Mouse (Mus musculus): Measurements from ENCODE around the gene Asap2. TPM values are rescaled to one million over a fixed set of nuclear protein-coding genes. Genes with fewer than 3 reads are reported as not detected.

Gene Asap2
- total and polyA plus RNA-seq, 2 experiments = 2.3 to 6.1 TPM

- TF ChIP-seq POLR2A (IDR thresholded peaks at IDR 0.05; ENCODE audit: extremely low read depth, insufficient read depth, low read length) (no peak), CTCF (IDR thresholded peaks at IDR 0.05; ENCODE audit: low read depth, low read length) (no peak)
- Histone ChIP-seq H3K4me3 (ENCODE audit: insufficient read depth, low read depth, low read length) (no peak overlapping the region), H3K79me2 (ENCODE audit: control insufficient read depth, insufficient read depth, low read length) (no peaks in the 10 kb centered on the region), H3K36me3 (ENCODE audit: control insufficient read depth, insufficient read depth, low read length) (peaks cover 4% of the 10 kb centered on the region), H3K27ac (replicated peaks; ENCODE audit: insufficient read depth, low read depth, low read length) (no peak overlapping the region), H3K4me1 (ENCODE audit: control insufficient read depth, insufficient read depth, low read length) (peaks cover 6% of the 10 kb centered on the region), H3K27me3 (ENCODE audit: control insufficient read depth, insufficient read depth, low read length) (no peaks in the 10 kb centered on the region), H3K9ac (ENCODE audit: low read depth, low read length) (no peak overlapping the region)
- no peak for DNase-seq (ENCODE audit: extremely low read depth, low read depth, low spot score)
- WGBS = 94% methylated on average over 8 of the region's 8 CpGs
Measured at GRCm38 (mm10) chr12:21214551-21215165, 224.4 kb downstream of the Asap2 start.

GRCm38 (mm10) chr12:21217776-21218444, 227.7 kb downstream of the Asap2 start:
- Histone ChIP-seq H3K79me2 (ENCODE audit: control insufficient read depth, insufficient read depth, low read length) (no peaks in the 10 kb centered on the region), H3K4me3 (ENCODE audit: insufficient read depth, low read depth, low read length) (no peak overlapping the region), H3K4me1 (ENCODE audit: control insufficient read depth, insufficient read depth, low read length) (no peaks in the 10 kb centered on the region), H3K9ac (ENCODE audit: low read depth, low read length) (no peak overlapping the region), H3K36me3 (ENCODE audit: control insufficient read depth, insufficient read depth, low read length) (peaks cover 4% of the 10 kb centered on the region), H3K27ac (replicated peaks; ENCODE audit: insufficient read depth, low read depth, low read length) (no peak overlapping the region), H3K27me3 (ENCODE audit: control insufficient read depth, insufficient read depth, low read length) (no peaks in the 10 kb centered on the region)
- WGBS = 83% methylated on average over 11 of the region's 11 CpGs
- no peak for DNase-seq (ENCODE audit: extremely low read depth, low read depth, low spot score)
- no peak for TF ChIP-seq CTCF (IDR thresholded peaks at IDR 0.05; ENCODE audit: low read depth, low read length)
- TF ChIP-seq POLR2A (IDR thresholded peaks at IDR 0.05; ENCODE audit: extremely low read depth, insufficient read depth, low read length) = no peak

DNA sequence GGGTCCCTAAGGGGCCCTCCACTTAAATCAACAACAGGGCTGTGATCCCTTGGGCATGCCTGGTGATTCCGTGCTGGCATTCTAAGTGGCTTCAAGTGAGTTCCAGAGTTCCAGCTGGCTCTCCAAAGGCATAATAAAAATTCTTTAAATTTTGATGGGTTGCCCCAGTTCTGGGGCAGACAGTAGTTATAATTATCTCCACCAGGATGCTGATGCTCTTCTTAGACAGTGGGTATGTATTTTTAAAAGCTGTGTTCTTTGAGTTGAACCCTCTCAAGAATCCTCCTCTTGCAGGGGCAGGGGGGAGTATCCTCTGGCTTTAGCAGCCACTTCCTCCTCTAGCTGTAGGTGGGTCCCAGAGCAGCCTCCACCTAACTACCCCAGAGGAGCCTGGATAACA, 230.3 kb downstream of the Asap2 start:
- TF ChIP-seq POLR2A (IDR thresholded peaks at IDR 0.05; ENCODE audit: extremely low read depth, insufficient read depth, low read length) (no peak), CTCF (IDR thresholded peaks at IDR 0.05; ENCODE audit: low read depth, low read length) (no peak)
- WGBS = 93% methylated on average over 1 of the region's 1 CpGs
- no peaks in the 10 kb centered on the region for H3K27me3 ChIP-seq (ENCODE audit: control insufficient read depth, insufficient read depth, low read length)

GRCm38 (mm10) chr12:21223923-21224322, 233.7 kb downstream of the Asap2 start:
- WGBS = 87% methylated on average over 4 of the region's 4 CpGs
- no peaks in the 10 kb centered on the region for H3K27me3 ChIP-seq (ENCODE audit: control insufficient read depth, insufficient read depth, low read length)
- no peak overlapping the region for H3K27ac ChIP-seq (replicated peaks; ENCODE audit: insufficient read depth, low read depth, low read length)
- TF ChIP-seq CTCF (IDR thresholded peaks at IDR 0.05; ENCODE audit: low read depth, low read length) (no peak), POLR2A (IDR thresholded peaks at IDR 0.05; ENCODE audit: extremely low read depth, insufficient read depth, low read length) (no peak)
- H3K79me2 ChIP-seq (ENCODE audit: control insufficient read depth, insufficient read depth, low read length) = no peaks in the 10 kb centered on the region
- no peak overlapping the region for H3K4me3 ChIP-seq (ENCODE audit: insufficient read depth, low read depth, low read length)
- no peak overlapping the region for H3K9ac ChIP-seq (ENCODE audit: low read depth, low read length)
- peaks cover 14% of the 10 kb centered on the region for H3K4me1 ChIP-seq (ENCODE audit: control insufficient read depth, insufficient read depth, low read length)
- no peaks in the 10 kb centered on the region for H3K36me3 ChIP-seq (ENCODE audit: control insufficient read depth, insufficient read depth, low read length)
- no peak for DNase-seq (ENCODE audit: extremely low read depth, low read depth, low spot score)

More for the DNA sequence above, 230.3 kb downstream of the Asap2 start:
- H3K27ac ChIP-seq (replicated peaks; ENCODE audit: insufficient read depth, low read depth, low read length) = no peak overlapping the region
- H3K4me1 ChIP-seq (ENCODE audit: control insufficient read depth, insufficient read depth, low read length) = no peaks in the 10 kb centered on the region
- peaks cover 4% of the 10 kb centered on the region for H3K36me3 ChIP-seq (ENCODE audit: control insufficient read depth, insufficient read depth, low read length)
- H3K9ac ChIP-seq (ENCODE audit: low read depth, low read length) = no peak overlapping the region
- no peaks in the 10 kb centered on the region for H3K79me2 ChIP-seq (ENCODE audit: control insufficient read depth, insufficient read depth, low read length)
- no peak for DNase-seq (ENCODE audit: extremely low read depth, low read depth, low spot score)
- H3K4me3 ChIP-seq (ENCODE audit: insufficient read depth, low read depth, low read length) = no peak overlapping the region

GRCm38 (mm10) chr12:21225358-21225757, 235.1 kb downstream of the Asap2 start:
- H3K36me3 ChIP-seq (ENCODE audit: control insufficient read depth, insufficient read depth, low read length) = no peaks in the 10 kb centered on the region
- no peak for DNase-seq (ENCODE audit: extremely low read depth, low read depth, low spot score)
- WGBS = 86% methylated on average over 8 of the region's 8 CpGs
- H3K4me3 ChIP-seq (ENCODE audit: insufficient read depth, low read depth, low read length) = no peak overlapping the region
- H3K4me1 ChIP-seq (ENCODE audit: control insufficient read depth, insufficient read depth, low read length) = peaks cover 14% of the 10 kb centered on the region
- H3K79me2 ChIP-seq (ENCODE audit: control insufficient read depth, insufficient read depth, low read length) = no peaks in the 10 kb centered on the region
- no peak for TF ChIP-seq CTCF (IDR thresholded peaks at IDR 0.05; ENCODE audit: low read depth, low read length)
- TF ChIP-seq POLR2A (IDR thresholded peaks at IDR 0.05; ENCODE audit: extremely low read depth, insufficient read depth, low read length) = no peak
- H3K27ac ChIP-seq (replicated peaks; ENCODE audit: insufficient read depth, low read depth, low read length) = no peak overlapping the region
- H3K27me3 ChIP-seq (ENCODE audit: control insufficient read depth, insufficient read depth, low read length) = no peaks in the 10 kb centered on the region
- H3K9ac ChIP-seq (ENCODE audit: low read depth, low read length) = no peak overlapping the region

GRCm38 (mm10) chr12:21226316-21226715, 236.1 kb downstream of the Asap2 start:
- Histone ChIP-seq H3K4me3 (ENCODE audit: insufficient read depth, low read depth, low read length) (no peak overlapping the region), H3K36me3 (ENCODE audit: control insufficient read depth, insufficient read depth, low read length) (peaks cover under 1% of the 10 kb centered on the region; the same call in 1 of the 2 replicates), H3K27me3 (ENCODE audit: control insufficient read depth, insufficient read depth, low read length) (no peaks in the 10 kb centered on the region), H3K79me2 (ENCODE audit: control insufficient read depth, insufficient read depth, low read length) (no peaks in the 10 kb centered on the region), H3K9ac (ENCODE audit: low read depth, low read length) (no peak overlapping the region), H3K27ac (replicated peaks; ENCODE audit: insufficient read depth, low read depth, low read length) (no peak overlapping the region), H3K4me1 (ENCODE audit: control insufficient read depth, insufficient read depth, low read length) (peaks cover 14% of the 10 kb centered on the region)
- DNase-seq (ENCODE audit: extremely low read depth, low read depth, low spot score) = peak; percentile 3
- TF ChIP-seq CTCF (IDR thresholded peaks at IDR 0.05; ENCODE audit: low read depth, low read length) (no peak), POLR2A (IDR thresholded peaks at IDR 0.05; ENCODE audit: extremely low read depth, insufficient read depth, low read length) (no peak)
- WGBS = 89% methylated on average over 9 of the region's 9 CpGs
